Mouse (Mus musculus) E14TG2a.4 (cell line): ENCODE measurements around the gene Mboat2.

Source experiments
- H3K27me3 ChIP-seq: 2 replicates; pipeline ENCODE4 v1.6.1; 2014; ENCODE audit warnings: low read length, control low read depth; ENCODE audit not compliant: insufficient read depth
- H3K36me3 ChIP-seq: 2 replicates; pipeline ENCODE4 v1.6.1; 2014; ENCODE audit warnings: low read length, control low read depth; ENCODE audit not compliant: insufficient read depth
- H3K4me1 ChIP-seq: replicated peaks from 2 replicates; pipeline ENCODE4 v1.6.1; 2014; ENCODE audit warnings: low read depth, low read length, control low read depth
- H3K4me3 ChIP-seq: replicated peaks from 2 replicates; pipeline ENCODE4 v1.5.1; 2014; ENCODE audit warnings: mild to moderate bottlenecking, low read length
- H3K9me3 ChIP-seq: 2 replicates; pipeline ENCODE4 v1.6.1; 2014; ENCODE audit warnings: low read length, control low read depth
- CTCF ChIP-seq: conservative IDR thresholded peaks from 2 replicates; pipeline ENCODE4 v1.5.1; 2014; ENCODE audit warnings: low read length
- NANOG ChIP-seq: IDR thresholded peaks from 2 replicates; pipeline ENCODE4 v1.6.1; 2014; ENCODE audit warnings: borderline replicate concordance, low read length, mixed read lengths
- POU5F1 ChIP-seq: IDR thresholded peaks from 2 replicates; pipeline ENCODE4 v1.6.1; 2014; ENCODE audit warnings: low read length, borderline replicate concordance

The Mboat2 gene

GRCm38 (mm10) chr12:25005350-25005749 lies 174.7 kb downstream of the Mboat2 start:
- no peaks in the 10 kb centered on the region for H3K27me3 ChIP-seq
- no peaks in the 10 kb centered on the region for H3K4me1 ChIP-seq
- H3K36me3 ChIP-seq, result peaks cover 52% of the 10 kb centered on the region
- no peak overlapping the region for H3K4me3 ChIP-seq
- no peaks in the 10 kb centered on the region for H3K9me3 ChIP-seq
- TF ChIP-seq CTCF, result no peak
- TF ChIP-seq POU5F1, result no peak

DNA sequence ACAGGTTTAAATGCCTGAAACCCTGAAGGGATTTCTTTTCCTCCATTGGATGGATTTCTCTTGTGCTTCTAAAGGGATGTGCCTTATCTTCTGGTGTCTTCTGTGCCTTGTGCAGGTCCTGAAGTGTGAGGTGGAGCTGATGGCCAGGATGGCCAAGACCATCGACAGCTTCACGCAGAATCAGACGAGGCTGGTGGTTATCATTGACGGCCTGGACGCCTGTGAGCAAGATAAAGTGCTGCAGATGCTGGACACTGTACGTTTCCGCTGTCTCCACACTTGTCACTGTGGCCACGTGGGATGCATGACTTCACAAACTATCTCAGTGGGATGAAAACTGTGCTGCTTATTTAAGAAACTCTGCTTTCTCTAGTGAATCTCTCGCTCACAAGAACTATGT lies 179.3 kb downstream of the Mboat2 start:
- TF ChIP-seq CTCF, result no peak
- no peak for TF ChIP-seq NANOG
- TF ChIP-seq POU5F1, result no peak
- no peak overlapping the region for H3K4me3 ChIP-seq
- H3K27me3 ChIP-seq, result no peaks in the 10 kb centered on the region
- H3K36me3 ChIP-seq, result peaks cover 42% of the 10 kb centered on the region
- no peaks in the 10 kb centered on the region for H3K9me3 ChIP-seq
- H3K4me1 ChIP-seq, result no peaks in the 10 kb centered on the region

GRCm38 (mm10) chr12:25010416-25010815 lies 179.7 kb downstream of the Mboat2 start:
- Histone ChIP-seq H3K4me3 (no peak overlapping the region), H3K4me1 (no peaks in the 10 kb centered on the region), H3K36me3 (peaks cover 42% of the 10 kb centered on the region), H3K9me3 (no peaks in the 10 kb centered on the region), H3K27me3 (no peaks in the 10 kb centered on the region)
- TF ChIP-seq NANOG (no peak), POU5F1 (no peak), CTCF (no peak)

DNA sequence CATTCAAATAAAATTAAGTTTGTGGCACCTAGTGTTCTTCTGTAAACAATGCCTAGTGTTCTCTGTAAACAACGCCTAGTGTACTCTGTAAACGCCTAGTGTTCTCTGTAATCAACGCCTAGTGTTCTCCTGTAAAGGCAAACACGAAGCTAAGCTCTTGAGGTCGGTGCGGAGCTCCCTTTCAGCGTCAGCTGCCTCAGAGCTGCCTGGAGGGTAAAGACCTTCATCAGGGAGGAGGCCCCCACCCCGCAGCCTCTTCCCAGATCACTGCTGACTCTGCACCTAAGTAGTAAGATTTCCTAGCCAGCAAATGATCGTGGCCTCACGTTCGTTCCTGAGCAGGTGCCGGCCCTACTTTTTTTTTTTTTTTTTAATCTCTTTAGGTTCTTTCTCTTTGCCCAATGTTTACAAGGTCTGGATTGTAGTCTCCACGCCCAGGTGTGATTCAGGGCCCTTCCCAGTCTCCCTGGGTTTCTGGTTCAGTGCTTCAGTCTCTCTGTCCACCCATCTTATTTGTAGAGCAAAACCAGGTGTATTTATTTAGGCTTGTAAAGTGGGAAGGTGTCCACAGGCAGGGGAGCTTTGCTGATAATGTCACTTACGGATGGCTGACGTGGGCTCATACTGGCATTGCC lies 181.2 kb downstream of the Mboat2 start:
- H3K36me3 ChIP-seq, result peaks cover 50% of the 10 kb centered on the region
- no peaks in the 10 kb centered on the region for H3K27me3 ChIP-seq
- H3K4me3 ChIP-seq, result no peak overlapping the region
- H3K9me3 ChIP-seq, result no peaks in the 10 kb centered on the region
- TF ChIP-seq CTCF (no peak), NANOG (no peak), POU5F1 (no peak)
- H3K4me1 ChIP-seq, result no peaks in the 10 kb centered on the region

- no peaks in the 10 kb centered on the region for H3K9me3 ChIP-seq
- peaks cover 54% of the 10 kb centered on the region for H3K36me3 ChIP-seq
- H3K4me1 ChIP-seq, result no peaks in the 10 kb centered on the region
- no peak overlapping the region for H3K4me3 ChIP-seq
- no peak for TF ChIP-seq CTCF
- TF ChIP-seq POU5F1, result no peak
- TF ChIP-seq NANOG, result no peak
- no peaks in the 10 kb centered on the region for H3K27me3 ChIP-seq
These were observed 182.2 kb downstream of the Mboat2 start for GRCm38 (mm10) chr12:25012555-25013540.
